In genomic region chr7:101918071-101918470, GRCm38 (mm10) we compare ENCODE assay signal across 8 mouse cellular contexts. TPM values are rescaled to one million over a fixed set of nuclear protein-coding genes. Genes with fewer than 3 reads are reported as not detected.
DNase-seq lines count a peak whose midpoint lies in the region; ATAC-seq and TF ChIP-seq lines count a peak whose summit lies in the region.

No protein-coding gene starts in this region.

- no peaks in the 10 kb centered on the region for H3K4me1 ChIP-seq in hindbrain, postnatal 0 days (ENCODE audit: insufficient read depth, low read length)
- no peaks in the 10 kb centered on the region for H3K4me1 ChIP-seq in limb, embryonic 13.5 days
- H3K4me1 ChIP-seq in midbrain, embryonic 14.5 days (ENCODE audit: control insufficient read depth, insufficient read depth, low read length): no peaks in the 10 kb centered on the region
- H3K4me1 ChIP-seq in stomach, embryonic 15.5 days: no peaks in the 10 kb centered on the region

- H3K36me3 ChIP-seq in hindbrain, postnatal 0 days (ENCODE audit: insufficient read depth, low read length): peaks cover 4% of the 10 kb centered on the region
- H3K36me3 ChIP-seq in limb, embryonic 13.5 days: peaks cover 23% of the 10 kb centered on the region
- peaks cover 10% of the 10 kb centered on the region for H3K36me3 ChIP-seq in midbrain, embryonic 14.5 days (ENCODE audit: control insufficient read depth, insufficient read depth, low read length)
- H3K36me3 ChIP-seq in stomach, embryonic 15.5 days: peaks cover 13% of the 10 kb centered on the region

- H3K9ac ChIP-seq in hindbrain, postnatal 0 days (replicated peaks; ENCODE audit: low read length): no peak overlapping the region
- no peak overlapping the region for H3K9ac ChIP-seq in limb, embryonic 13.5 days
- no peak overlapping the region for H3K9ac ChIP-seq in midbrain, embryonic 14.5 days (replicated peaks; ENCODE audit: low read length)
- no peak overlapping the region for H3K9ac ChIP-seq in stomach, embryonic 15.5 days

- no peaks in the 10 kb centered on the region for H3K27me3 ChIP-seq in hindbrain, postnatal 0 days (ENCODE audit: insufficient read depth, low read length)
- no peaks in the 10 kb centered on the region for H3K27me3 ChIP-seq in limb, embryonic 13.5 days
- no peaks in the 10 kb centered on the region for H3K27me3 ChIP-seq in midbrain, embryonic 14.5 days (ENCODE audit: control insufficient read depth, insufficient read depth, low read length)
- H3K27me3 ChIP-seq in stomach, embryonic 15.5 days (replicated peaks): no peaks in the 10 kb centered on the region

- no peak overlapping the region for H3K4me3 ChIP-seq in hindbrain, postnatal 0 days (ENCODE audit: low read length)
- H3K4me3 ChIP-seq in limb, embryonic 13.5 days: no peak overlapping the region
- H3K4me3 ChIP-seq in midbrain, embryonic 14.5 days (replicated peaks; ENCODE audit: low read depth, low read length): no peak overlapping the region
- no peak overlapping the region for H3K4me3 ChIP-seq in stomach, embryonic 15.5 days (replicated peaks)

- WGBS in hindbrain, postnatal 0 days: 31% methylated on average over 1 of the region's 1 CpGs
- WGBS in limb, embryonic 13.5 days: 23% methylated on average over 1 of the region's 1 CpGs
- 15% methylated on average over 1 of the region's 1 CpGs for WGBS in midbrain, embryonic 14.5 days
- 23% methylated on average over 1 of the region's 1 CpGs for WGBS in stomach, embryonic 15.5 days

- peak; percentile 82 for ATAC-seq in hindbrain, postnatal 0 days
- ATAC-seq in limb, embryonic 13.5 days (ENCODE audit: low FRiP score, low read depth): peak; percentile 76; the same call in 1 of the 2 replicates
- peak; percentile 57; the same call in 1 of the 2 replicates for ATAC-seq in midbrain, embryonic 14.5 days (ENCODE audit: low FRiP score, low TSS enrichment)
- ATAC-seq in stomach, embryonic 15.5 days (ENCODE audit: insufficient read depth, low FRiP score, low read depth): 0 out of 2 replicates have a peak, but pooled peaks have one; percentile 56

- no peak overlapping the region for H3K27ac ChIP-seq in hindbrain, postnatal 0 days
- no peak overlapping the region for H3K27ac ChIP-seq in limb, embryonic 13.5 days
- H3K27ac ChIP-seq in midbrain, embryonic 14.5 days (replicated peaks; ENCODE audit: low read depth, low read length): no peak overlapping the region
- H3K27ac ChIP-seq in stomach, embryonic 15.5 days: no peak overlapping the region

- DNase-seq in urinary bladder, postnatal 25 days (ENCODE audit: low spot score): peak; percentile 59
- no peak for DNase-seq in urinary bladder, postnatal 10 days (ENCODE audit: low spot score)
- DNase-seq in cerebellum, adult 9-11 months: peak; percentile 49
- peak; percentile 61 for DNase-seq in forelimb bud, embryonic 11.5 days (ENCODE audit: low read depth, low spot score)
- DNase-seq in hindbrain, postnatal 0 days (ENCODE audit: low spot score): peak; percentile 80
- DNase-seq in midbrain, embryonic 14.5 days: peak; percentile 85

- peak; percentile 92 for TF ChIP-seq CTCF in hindbrain, postnatal 0 days (IDR thresholded peaks at IDR 0.05; ENCODE audit: low read depth)

- H3K4me2 ChIP-seq in hindbrain, postnatal 0 days (ENCODE audit: low read depth, low read length): no peak overlapping the region
- no peak overlapping the region for H3K4me2 ChIP-seq in limb, embryonic 13.5 days (replicated peaks)
- no peak overlapping the region for H3K4me2 ChIP-seq in midbrain, embryonic 14.5 days (ENCODE audit: low read length)
- H3K4me2 ChIP-seq in stomach, embryonic 15.5 days: no peak overlapping the region

- H3K9me3 ChIP-seq in hindbrain, postnatal 0 days (ENCODE audit: low read length): no peaks in the 10 kb centered on the region
- no peaks in the 10 kb centered on the region for H3K9me3 ChIP-seq in limb, embryonic 13.5 days
- no peaks in the 10 kb centered on the region for H3K9me3 ChIP-seq in midbrain, embryonic 14.5 days (ENCODE audit: control insufficient read depth, low read length)
- H3K9me3 ChIP-seq in stomach, embryonic 15.5 days: no peaks in the 10 kb centered on the region

RNA-seq across cellular contexts. Expression of gene Tomt, which starts 11.9 kb away (rescaled TPM):
- total RNA-seq in hindbrain, postnatal 0 days (2014; rRNA removed): 0.52 TPM in 1 of 2 replicates, not detected in the other
- polyA plus RNA-seq in hindbrain, postnatal 0 days (2015; fragmentation: Nextera tagmentation; extraction: Ambion mirVana): 0.16 and 0.49 TPM in 2 replicates
- polyA plus RNA-seq in limb, embryonic 13.5 days (2015; fragmentation: Nextera tagmentation; extraction: Ambion mirVana): 0.29 and 0.68 TPM in 2 replicates
- polyA plus RNA-seq in midbrain, embryonic 14.5 days (2014; fragmentation: Nextera tagmentation; extraction: Ambion mirVana): 0.27 and 0.33 TPM in 2 replicates
- 0.15 and 0.26 TPM in 2 replicates for polyA plus RNA-seq in stomach, embryonic 15.5 days (2015; fragmentation: Nextera tagmentation; extraction: Ambion mirVana)

RNA-seq across cellular contexts. Expression of gene Lamtor1, which starts 12.4 kb away (rescaled TPM):
- total RNA-seq in hindbrain, postnatal 0 days (2014; rRNA removed): 130 and 156 TPM in 2 replicates
- polyA plus RNA-seq in hindbrain, postnatal 0 days (2015; fragmentation: Nextera tagmentation; extraction: Ambion mirVana): 167 and 181 TPM in 2 replicates
- 160 and 162 TPM in 2 replicates for polyA plus RNA-seq in limb, embryonic 13.5 days (2015; fragmentation: Nextera tagmentation; extraction: Ambion mirVana)
- 139 and 150 TPM in 2 replicates for polyA plus RNA-seq in midbrain, embryonic 14.5 days (2014; fragmentation: Nextera tagmentation; extraction: Ambion mirVana)
- polyA plus RNA-seq in stomach, embryonic 15.5 days (2015; fragmentation: Nextera tagmentation; extraction: Ambion mirVana): 147 and 154 TPM in 2 replicates

RNA-seq across cellular contexts. Expression of gene Lrrc51, which starts 15.6 kb away (rescaled TPM):
- 5.2 and 6.5 TPM in 2 replicates for total RNA-seq in hindbrain, postnatal 0 days (2014; rRNA removed)
- polyA plus RNA-seq in hindbrain, postnatal 0 days (2015; fragmentation: Nextera tagmentation; extraction: Ambion mirVana): 9.7 and 12.1 TPM in 2 replicates
- 8.2 and 13.4 TPM in 2 replicates for polyA plus RNA-seq in limb, embryonic 13.5 days (2015; fragmentation: Nextera tagmentation; extraction: Ambion mirVana)
- polyA plus RNA-seq in midbrain, embryonic 14.5 days (2014; fragmentation: Nextera tagmentation; extraction: Ambion mirVana): 7.4 and 10.7 TPM in 2 replicates
- 8.3 and 9.3 TPM in 2 replicates for polyA plus RNA-seq in stomach, embryonic 15.5 days (2015; fragmentation: Nextera tagmentation; extraction: Ambion mirVana)

RNA-seq across cellular contexts. Expression of gene Numa1, which starts 15.8 kb away (rescaled TPM):
- total RNA-seq in hindbrain, postnatal 0 days (2014; rRNA removed): 82.9 and 89.3 TPM in 2 replicates
- 24.4 and 26.5 TPM in 2 replicates for polyA plus RNA-seq in hindbrain, postnatal 0 days (2015; fragmentation: Nextera tagmentation; extraction: Ambion mirVana)
- polyA plus RNA-seq in limb, embryonic 13.5 days (2015; fragmentation: Nextera tagmentation; extraction: Ambion mirVana): 85.7 and 96.2 TPM in 2 replicates
- polyA plus RNA-seq in midbrain, embryonic 14.5 days (2014; fragmentation: Nextera tagmentation; extraction: Ambion mirVana): 50.1 and 73.6 TPM in 2 replicates
- 56.5 and 72.2 TPM in 2 replicates for polyA plus RNA-seq in stomach, embryonic 15.5 days (2015; fragmentation: Nextera tagmentation; extraction: Ambion mirVana)

RNA-seq across cellular contexts. Expression of gene Folr1, which starts 47.5 kb away (rescaled TPM):
- total RNA-seq in hindbrain, postnatal 0 days (2014; rRNA removed): 19.3 and 28.8 TPM in 2 replicates
- 78.5 and 93.8 TPM in 2 replicates for polyA plus RNA-seq in hindbrain, postnatal 0 days (2015; fragmentation: Nextera tagmentation; extraction: Ambion mirVana)
- 0.52 and 0.64 TPM in 2 replicates for polyA plus RNA-seq in limb, embryonic 13.5 days (2015; fragmentation: Nextera tagmentation; extraction: Ambion mirVana)
- polyA plus RNA-seq in midbrain, embryonic 14.5 days (2014; fragmentation: Nextera tagmentation; extraction: Ambion mirVana): 6.7 and 7.9 TPM in 2 replicates
- 18.5 and 22.7 TPM in 2 replicates for polyA plus RNA-seq in stomach, embryonic 15.5 days (2015; fragmentation: Nextera tagmentation; extraction: Ambion mirVana)
